ENCODE assay signal across 7 mouse cellular contexts in the genomic region with DNA sequence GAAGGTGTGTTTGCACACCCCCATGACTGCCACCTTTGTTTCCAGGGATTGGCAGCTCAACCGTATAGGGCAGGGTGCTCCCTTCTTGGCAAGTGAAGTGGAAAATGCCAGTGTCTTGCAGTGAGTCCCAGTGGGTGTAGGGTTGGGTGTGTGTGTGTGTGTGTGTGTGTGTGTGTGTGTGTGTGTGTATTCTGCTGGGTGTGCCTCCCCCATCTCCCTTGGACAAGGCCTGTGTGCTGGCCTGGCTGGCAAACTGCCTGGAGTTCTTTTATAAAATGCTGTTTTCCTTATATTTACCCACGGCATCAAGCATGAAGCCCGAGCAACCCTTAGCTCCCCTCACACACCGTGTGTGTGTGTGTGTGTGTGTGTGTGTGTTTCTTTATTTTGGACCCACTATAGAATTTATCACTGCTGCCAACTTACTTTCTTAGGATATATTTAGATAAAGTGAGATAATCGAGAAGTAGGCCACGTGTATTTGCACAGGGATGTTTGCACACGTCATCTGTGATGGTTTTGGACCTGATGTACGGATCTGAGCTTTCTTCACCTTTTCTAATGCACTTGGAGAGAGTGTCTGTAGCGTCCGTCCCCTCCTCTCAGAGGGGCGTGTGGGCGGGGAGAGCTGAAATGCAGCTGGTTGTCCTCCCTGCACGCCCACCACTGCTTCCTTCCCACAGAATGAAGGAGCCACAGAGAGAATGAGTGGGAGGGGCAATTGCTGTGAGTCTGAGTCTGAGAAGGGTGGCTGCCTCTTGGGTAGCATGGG.
DNase-seq lines count a peak whose midpoint lies in the region.

No protein-coding gene starts in this region.

- peak; percentile 67 for DNase-seq in layer of hippocampus, adult 9-11 months
- no peak for DNase-seq in layer of hippocampus, postnatal 10 days (ENCODE audit: low spot score in 2 of 2)
- DNase-seq in c-Kit-positive CD71-negative TER-119-negative erythroid progenitor cells, embryonic 14.5 days (ENCODE audit: low read depth), result peak; percentile 43
- peak; percentile 49 to 74 for DNase-seq in frontal cortex, adult 2 months (ENCODE audit: extremely low spot score in 1 of 2, low spot score in 1 of 2)
- peak; percentile 42 for DNase-seq in lung, postnatal 25 days (ENCODE audit: low spot score)
- DNase-seq in cerebellum, adult 8-10 months, result no peak
- no peak for DNase-seq in adrenal gland, postnatal 36 days

Comparison
In these comparisons a context has a peak if more than half of its experiments do, and no peak if none do; other contexts are left out.
1. DNase-seq: peak in layer of hippocampus, adult 9-11 months (single experiment), c-Kit-positive CD71-negative TER-119-negative erythroid progenitor cells, embryonic 14.5 days (single experiment), frontal cortex, adult 2 months (2 of 2) and lung, postnatal 25 days (single experiment); none in layer of hippocampus, postnatal 10 days (0 of 2), cerebellum, adult 8-10 months (single experiment) and adrenal gland, postnatal 36 days (0 of 2).